Mouse (Mus musculus) gastrocnemius, postnatal 14 days (tissue): ENCODE results near the gene Wdr26. TPM values are rescaled to one million over a fixed set of nuclear protein-coding genes. Genes with fewer than 3 reads are reported as not detected.

Source experiments
- DNase-seq: peaks from one replicate; pipeline ENCODE4 v3.0.0; 2021; ENCODE audit warnings: mixed read lengths
- intact Hi-C: fragments of 180-260 bp; cut with DNase I; formaldehyde crosslinking; loops from one replicate; pipeline ENCODE4 v1.15.1; 2025; ENCODE audit warnings: low total_unique reads
- total RNA-seq, 2 experiments: library from RNA; stranded (reverse); gene quantifications; 2 replicates each; pipeline ENCODE4 v1.2.3; 2021

The Wdr26 gene
- total RNA-seq, 2 experiments from 2014 or later: 96.7 to 110 TPM

DNA sequence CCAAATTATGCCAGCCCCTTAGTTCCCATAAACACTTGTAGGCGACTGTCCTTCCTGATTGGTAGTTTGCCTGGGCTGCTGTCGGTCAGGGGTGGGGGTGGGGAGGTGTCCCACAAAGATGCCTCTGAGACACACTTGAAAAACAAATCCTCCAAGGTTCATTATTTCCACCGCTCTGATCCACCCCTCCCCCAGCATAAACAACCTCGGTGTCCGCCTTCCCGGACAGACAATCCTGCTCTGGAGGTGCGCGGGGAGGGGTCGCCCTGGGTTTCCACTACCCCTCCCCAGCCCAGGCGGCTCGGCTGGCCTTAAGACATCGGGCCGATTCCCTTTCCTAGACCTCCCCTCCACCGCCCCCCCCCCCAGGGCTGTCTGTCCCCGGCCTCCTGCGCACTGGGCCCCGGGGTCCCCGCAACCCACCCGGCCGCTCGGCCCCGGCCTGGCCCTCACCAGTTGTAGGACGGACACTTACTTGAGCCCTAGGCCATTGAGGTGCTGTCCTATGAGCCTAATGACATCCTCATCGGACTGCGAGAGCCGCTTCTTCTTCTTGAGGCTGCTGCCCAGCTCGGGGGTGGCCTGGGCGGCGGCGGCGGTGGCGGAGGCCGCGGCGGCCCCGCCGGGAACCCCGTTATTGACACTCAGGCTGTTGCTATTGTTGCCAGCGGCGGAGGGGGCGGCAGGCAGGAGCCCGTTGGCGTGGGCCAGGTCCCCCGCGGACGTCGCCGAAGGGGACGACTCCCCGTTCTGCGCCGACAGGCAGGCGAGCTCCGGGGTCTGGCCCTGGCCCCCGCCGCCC, 999 bp downstream of the Wdr26 start:
- intact Hi-C loops: no loop called here
- DNase-seq: peak; percentile 41

DNA sequence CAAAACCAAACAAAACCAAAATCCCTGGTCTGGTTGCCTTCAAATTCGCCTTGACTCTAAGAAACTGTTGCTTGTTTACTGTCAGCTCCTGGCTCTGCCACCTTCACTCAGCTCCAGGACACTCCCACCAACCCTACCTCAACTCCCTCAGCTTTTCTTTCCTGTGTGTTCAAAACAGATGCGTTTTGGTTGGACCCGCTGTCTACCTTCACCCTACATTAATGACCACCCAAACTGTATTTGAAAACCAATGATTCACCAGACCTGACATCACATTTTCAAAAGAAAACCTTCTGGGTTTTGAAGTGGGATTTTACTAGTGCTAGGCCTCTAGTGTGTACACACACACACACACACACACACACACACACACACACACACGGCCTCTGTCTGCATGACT, 1.7 kb downstream of the Wdr26 start:
- intact Hi-C loops: no loop called here
- no peak for DNase-seq

GRCm38 (mm10) chr1:181199446-181199845, 12.4 kb downstream of the Wdr26 start:
- no peak for DNase-seq
- intact Hi-C loops: no loop called here

- DNase-seq: no peak
- intact Hi-C loops: loop anchor here (5.0 kb wide), 1 partner anchor 62 kb away; no protein-coding TSS in a partner anchor
These were observed 22.9 kb downstream of the Wdr26 start for GRCm38 (mm10) chr1:181188925-181189324.

- intact Hi-C loops: no loop called here
- no peak for DNase-seq
These were observed 41.6 kb downstream of the Wdr26 start for GRCm38 (mm10) chr1:181170210-181170609.

- DNase-seq: no peak
- intact Hi-C loops: no loop called here
These were observed 43.4 kb downstream of the Wdr26 start for GRCm38 (mm10) chr1:181168377-181168776.

- intact Hi-C loops: no loop called here
- no peak for DNase-seq
These were observed 44.0 kb downstream of the Wdr26 start for GRCm38 (mm10) chr1:181167816-181168215.

DNA sequence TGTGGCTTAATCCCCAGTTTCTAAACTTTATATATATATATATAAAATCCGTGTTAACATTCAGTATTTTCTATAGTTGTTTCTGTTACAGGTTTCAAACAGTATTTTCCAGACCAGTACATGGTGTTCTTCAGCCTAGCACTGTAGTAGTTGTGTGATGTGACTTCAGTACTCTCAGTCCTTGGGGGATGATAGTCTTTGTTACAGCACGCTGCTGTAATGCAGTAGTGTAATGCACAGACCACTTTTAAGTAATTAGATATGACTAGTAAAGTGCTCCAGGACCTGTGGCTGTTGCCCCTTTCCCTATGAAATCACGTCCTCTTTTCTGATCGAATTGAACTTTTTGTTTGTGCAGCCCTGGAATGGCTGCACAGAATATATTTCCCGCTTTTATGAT, 60.3 kb downstream of the Wdr26 start:
- no peak for DNase-seq
- intact Hi-C loops: no loop called here

- intact Hi-C loops: no loop called here
- DNase-seq: peak; percentile 90
These were observed 60.8 kb downstream of the Wdr26 start for GRCm38 (mm10) chr1:181150827-181151534.

DNA sequence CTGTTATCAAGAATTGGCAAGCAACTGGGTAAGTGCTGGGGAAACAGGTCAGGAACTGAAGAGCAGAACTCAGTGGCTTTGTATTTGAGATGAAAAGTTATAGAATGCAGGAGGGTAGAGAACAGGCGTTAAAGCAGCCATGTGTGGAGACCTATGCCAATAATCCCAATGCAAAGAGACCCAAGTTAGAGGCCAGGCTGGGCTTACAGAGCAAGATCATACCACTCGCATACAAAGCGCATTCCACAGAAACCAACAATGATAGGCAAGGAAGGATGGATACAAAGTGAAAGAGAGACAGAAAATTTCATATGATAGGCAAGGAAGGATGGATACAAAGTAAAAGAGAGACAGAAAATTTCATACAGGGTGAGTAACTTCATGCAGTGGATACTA, 61.4 kb downstream of the Wdr26 start:
- no peak for DNase-seq
- intact Hi-C loops: no loop called here

GRCm38 (mm10) chr1:181149373-181150017, 62.3 kb downstream of the Wdr26 start:
- DNase-seq: no peak
- intact Hi-C loops: no loop called here

DNA sequence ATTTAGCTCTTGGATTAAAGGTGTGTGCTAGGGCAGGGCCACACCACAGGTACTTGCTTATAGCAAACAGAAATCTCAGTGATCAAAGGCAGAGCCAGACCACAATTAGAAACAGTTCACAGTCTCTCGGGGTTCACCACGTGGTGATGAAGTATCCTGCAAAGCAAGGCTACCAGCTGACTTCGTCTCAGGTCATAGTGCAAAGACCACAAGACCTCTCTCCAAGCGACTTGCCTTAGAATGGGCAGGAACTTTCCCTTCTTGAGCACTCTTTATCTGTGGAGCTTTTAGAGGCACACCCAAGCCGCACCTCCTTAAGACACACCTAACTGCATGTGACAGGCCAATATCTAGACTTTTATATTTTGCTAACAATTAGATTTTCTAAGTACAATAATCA, 63.3 kb downstream of the Wdr26 start:
- no peak for DNase-seq
- intact Hi-C loops: no loop called here

- DNase-seq: no peak
- intact Hi-C loops: no loop called here
These were observed 65.6 kb downstream of the Wdr26 start for GRCm38 (mm10) chr1:181146187-181146586.

GRCm38 (mm10) chr1:181144966-181145365, 66.8 kb downstream of the Wdr26 start:
- intact Hi-C loops: no loop called here

GRCm38 (mm10) chr1:181143950-181144836, 67.6 kb downstream of the Wdr26 start, which contains the start of the genes Nvl and Cnih4:
Gene Nvl, minus strand, starts transcription at chr1:181144204.
Gene Cnih4, plus strand, starts transcription at chr1:181144693.
- peak; percentile 91 for DNase-seq
- intact Hi-C loops: no loop called here

More at GRCm38 (mm10) chr1:181144966-181145365, 66.8 kb downstream of the Wdr26 start:
- DNase-seq: no peak

- intact Hi-C loops: no loop called here
- no peak for DNase-seq
These were observed 68.2 kb downstream of the Wdr26 start for GRCm38 (mm10) chr1:181143609-181143949.

DNA sequence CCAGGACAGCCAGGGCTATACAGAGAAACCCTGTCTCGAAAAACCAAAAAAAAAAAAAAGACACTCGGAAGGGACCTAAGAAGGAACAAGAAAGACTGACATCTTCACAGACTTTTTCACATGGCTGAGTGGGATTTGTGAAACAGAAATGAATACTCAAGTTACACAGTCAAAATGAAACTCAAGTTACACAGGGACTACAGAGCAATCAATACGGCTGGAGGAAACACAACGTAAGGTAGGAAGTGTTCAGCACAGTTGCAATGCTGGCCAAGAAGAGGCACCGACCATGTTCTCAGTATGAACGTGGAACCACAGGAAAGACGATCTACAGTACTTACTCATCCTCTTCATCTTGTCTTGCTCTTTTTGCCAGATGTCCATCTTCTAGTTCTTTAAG, 73.1 kb downstream of the Wdr26 start:
- no peak for DNase-seq
- intact Hi-C loops: no loop called here

- intact Hi-C loops: no loop called here
- no peak for DNase-seq
These were observed 79.9 kb downstream of the Wdr26 start for GRCm38 (mm10) chr1:181131915-181132314.

- no peak for DNase-seq
- intact Hi-C loops: loop anchor here (5.0 kb wide), 1 partner anchor 61 kb away; no protein-coding TSS in a partner anchor
These were observed 85.0 kb downstream of the Wdr26 start for GRCm38 (mm10) chr1:181126766-181127165.
